In genomic region chr10:50370611-50371010, GRCm38 (mm10) we compare ENCODE assay signal across 9 mouse cellular contexts.
A peak's percentile ranks its signal among the peaks of the same experiment; 100 is the strongest.
DNase-seq lines count a peak whose midpoint lies in the region; ATAC-seq and TF ChIP-seq lines count a peak whose summit lies in the region.
"Had no signal": no experiment of that assay in that cellular context is flagged by ENCODE, and none has a peak within 500 bp of the region (broad histone marks: within the 10 kb centered on the region; RNA-seq: fewer than 3 reads in every experiment).

No protein-coding gene starts in this region.

- no peaks in the 10 kb centered on the region for H3K27me3 ChIP-seq in lung, embryonic 14.5 days (ENCODE audit: insufficient read depth, low read length)
- H3K27me3 ChIP-seq in forebrain, embryonic 13.5 days, result no peaks in the 10 kb centered on the region
- H3K27me3 ChIP-seq in midbrain, embryonic 14.5 days (ENCODE audit: control insufficient read depth, insufficient read depth, low read length), result no peaks in the 10 kb centered on the region

- no peaks in the 10 kb centered on the region for H3K9me3 ChIP-seq in lung, embryonic 14.5 days (ENCODE audit: low read depth, low read length)
- H3K9me3 ChIP-seq in forebrain, embryonic 13.5 days (replicated peaks), result no peaks in the 10 kb centered on the region
- no peaks in the 10 kb centered on the region for H3K9me3 ChIP-seq in midbrain, embryonic 14.5 days (ENCODE audit: control insufficient read depth, low read length)

- H3K4me1 ChIP-seq in lung, embryonic 14.5 days (ENCODE audit: insufficient read depth), result no peaks in the 10 kb centered on the region
- no peaks in the 10 kb centered on the region for H3K4me1 ChIP-seq in forebrain, embryonic 13.5 days
- H3K4me1 ChIP-seq in midbrain, embryonic 14.5 days (ENCODE audit: control insufficient read depth, insufficient read depth, low read length), result no peaks in the 10 kb centered on the region

- ATAC-seq in lung, embryonic 14.5 days (ENCODE audit: insufficient read depth), result no peak
- ATAC-seq in forebrain, embryonic 13.5 days, result peak; percentile 77
- no peak; the same call in 1 of the 2 replicates for ATAC-seq in midbrain, embryonic 14.5 days (ENCODE audit: low FRiP score, low TSS enrichment)
- ATAC-seq: intestine, embryonic 16.5 days had no signal

- intact Hi-C loops in heart, postnatal 36 days (cut with DNase I), result no loop called here

- no peak overlapping the region for H3K9ac ChIP-seq in lung, embryonic 14.5 days
- H3K9ac ChIP-seq in forebrain, embryonic 13.5 days, result no peak overlapping the region
- no peak overlapping the region for H3K9ac ChIP-seq in midbrain, embryonic 14.5 days (replicated peaks; ENCODE audit: low read length)

- no peak overlapping the region for H3K27ac ChIP-seq in lung, embryonic 14.5 days (ENCODE audit: low read depth)
- no peak overlapping the region for H3K27ac ChIP-seq in forebrain, embryonic 13.5 days
- H3K27ac ChIP-seq in midbrain, embryonic 14.5 days (replicated peaks; ENCODE audit: low read depth, low read length), result no peak overlapping the region

- WGBS in lung, embryonic 14.5 days, result 51% methylated on average over 1 of the region's 1 CpGs
- 52% methylated on average over 1 of the region's 1 CpGs for WGBS in forebrain, embryonic 13.5 days
- WGBS in midbrain, embryonic 14.5 days, result 59% methylated on average over 1 of the region's 1 CpGs

- DNase-seq in lung, embryonic 14.5 days, result peak; percentile 56
- DNase-seq in lung, postnatal 25 days (ENCODE audit: low spot score), result no peak
- peak; percentile 68 for DNase-seq in brain, adult 2 months (ENCODE audit: low read depth, low spot score)
- peak; percentile 81 for DNase-seq in midbrain, embryonic 14.5 days
- no peak for DNase-seq in ovary, postnatal 36 days (ENCODE audit: low spot score)
- DNase-seq in heart, postnatal 36 days, result no peak
- no peak for DNase-seq in urinary bladder, postnatal 36 days (ENCODE audit: low spot score in 2 of 2)

- H3K4me2 ChIP-seq in lung, embryonic 14.5 days, result no peak overlapping the region
- no peak overlapping the region for H3K4me2 ChIP-seq in forebrain, embryonic 13.5 days
- H3K4me2 ChIP-seq in midbrain, embryonic 14.5 days (ENCODE audit: low read length), result no peak overlapping the region

- no peaks in the 10 kb centered on the region for H3K36me3 ChIP-seq in lung, embryonic 14.5 days (ENCODE audit: insufficient read depth)
- H3K36me3 ChIP-seq in forebrain, embryonic 13.5 days (ENCODE audit: poor library complexity, severe bottlenecking), result no peaks in the 10 kb centered on the region
- no peaks in the 10 kb centered on the region for H3K36me3 ChIP-seq in midbrain, embryonic 14.5 days (ENCODE audit: control insufficient read depth, insufficient read depth, low read length)

- H3K4me3 ChIP-seq in lung, embryonic 14.5 days (ENCODE audit: low read depth, low read length), result no peak overlapping the region
- no peak overlapping the region for H3K4me3 ChIP-seq in forebrain, embryonic 13.5 days
- H3K4me3 ChIP-seq in midbrain, embryonic 14.5 days (replicated peaks; ENCODE audit: low read depth, low read length), result no peak overlapping the region

- peak; percentile 61 for TF ChIP-seq CTCF in lung, embryonic 14.5 days (IDR thresholded peaks at IDR 0.05; ENCODE audit: low read depth)

Comparison
In these comparisons a context has a peak if more than half of its experiments do, and no peak if none do; other contexts are left out.
1. DNase-seq: peak in lung, embryonic 14.5 days (single experiment), brain, adult 2 months (single experiment) and midbrain, embryonic 14.5 days (single experiment); none in lung, postnatal 25 days (single experiment), ovary, postnatal 36 days (single experiment), heart, postnatal 36 days (0 of 2) and urinary bladder, postnatal 36 days (0 of 2).